Mouse (Mus musculus): ENCODE measurements around the gene Cited4. TPM values are rescaled to one million over a fixed set of nuclear protein-coding genes. Genes with fewer than 3 reads are reported as not detected.

Gene Cited4
- polyA plus RNA-seq, 1 experiment: 3.9 TPM

- no peak overlapping the region for H3K9ac ChIP-seq (ENCODE audit: low read depth, poor library complexity, severe bottlenecking)
- TF ChIP-seq CTCF (IDR thresholded peaks at IDR 0.05; ENCODE audit: low read depth, low read length) (no peak), POLR2A (IDR thresholded peaks at IDR 0.05; ENCODE audit: insufficient read depth, low read length) (no peak), EP300 (IDR thresholded peaks at IDR 0.05; ENCODE audit: insufficient read depth, low read depth, low read length) (no peak)
- H3K27ac ChIP-seq (ENCODE audit: insufficient read depth, low read length): no peak overlapping the region
- no peaks in the 10 kb centered on the region for H3K36me3 ChIP-seq (ENCODE audit: control insufficient read depth, insufficient read depth, low read length, poor library complexity, severe bottlenecking)
- no peaks in the 10 kb centered on the region for H3K4me1 ChIP-seq (ENCODE audit: control insufficient read depth, insufficient read depth, low read length)
- no peak overlapping the region for H3K4me3 ChIP-seq (ENCODE audit: low read depth, low read length)
- no peaks in the 10 kb centered on the region for H3K9me3 ChIP-seq (replicated peaks; ENCODE audit: control insufficient read depth, insufficient read depth, low read length, poor library complexity, severe bottlenecking)
- H3K27me3 ChIP-seq (ENCODE audit: control insufficient read depth, insufficient read depth, low read length, poor library complexity, severe bottlenecking): no peaks in the 10 kb centered on the region
Observed at GRCm38 (mm10) chr4:120683278-120683997, 17.1 kb downstream of the Cited4 start.

- no peak for TF ChIP-seq EP300 (IDR thresholded peaks at IDR 0.05; ENCODE audit: insufficient read depth, low read depth, low read length)
- no peak for TF ChIP-seq CTCF (IDR thresholded peaks at IDR 0.05; ENCODE audit: low read depth, low read length)
- no peak for TF ChIP-seq POLR2A (IDR thresholded peaks at IDR 0.05; ENCODE audit: insufficient read depth, low read length)
- H3K27me3 ChIP-seq (ENCODE audit: control insufficient read depth, insufficient read depth, low read length, poor library complexity, severe bottlenecking): no peaks in the 10 kb centered on the region
- no peak overlapping the region for H3K4me3 ChIP-seq (ENCODE audit: low read depth, low read length)
- no peak overlapping the region for H3K9ac ChIP-seq (ENCODE audit: low read depth, poor library complexity, severe bottlenecking)
- H3K36me3 ChIP-seq (ENCODE audit: control insufficient read depth, insufficient read depth, low read length, poor library complexity, severe bottlenecking): no peaks in the 10 kb centered on the region
- H3K4me1 ChIP-seq (ENCODE audit: control insufficient read depth, insufficient read depth, low read length): no peaks in the 10 kb centered on the region
- no peaks in the 10 kb centered on the region for H3K9me3 ChIP-seq (replicated peaks; ENCODE audit: control insufficient read depth, insufficient read depth, low read length, poor library complexity, severe bottlenecking)
- no peak overlapping the region for H3K27ac ChIP-seq (ENCODE audit: insufficient read depth, low read length)
Observed at GRCm38 (mm10) chr4:120687282-120687681, 20.9 kb downstream of the Cited4 start.

- Histone ChIP-seq H3K9ac (ENCODE audit: low read depth, poor library complexity, severe bottlenecking) (no peak overlapping the region), H3K4me3 (ENCODE audit: low read depth, low read length) (no peak overlapping the region), H3K27me3 (ENCODE audit: control insufficient read depth, insufficient read depth, low read length, poor library complexity, severe bottlenecking) (no peaks in the 10 kb centered on the region), H3K36me3 (ENCODE audit: control insufficient read depth, insufficient read depth, low read length, poor library complexity, severe bottlenecking) (no peaks in the 10 kb centered on the region), H3K9me3 (replicated peaks; ENCODE audit: control insufficient read depth, insufficient read depth, low read length, poor library complexity, severe bottlenecking) (no peaks in the 10 kb centered on the region), H3K4me1 (ENCODE audit: control insufficient read depth, insufficient read depth, low read length) (no peaks in the 10 kb centered on the region), H3K27ac (ENCODE audit: insufficient read depth, low read length) (no peak overlapping the region)
- no peak for TF ChIP-seq CTCF (IDR thresholded peaks at IDR 0.05; ENCODE audit: low read depth, low read length)
- no peak for TF ChIP-seq EP300 (IDR thresholded peaks at IDR 0.05; ENCODE audit: insufficient read depth, low read depth, low read length)
- TF ChIP-seq POLR2A (IDR thresholded peaks at IDR 0.05; ENCODE audit: insufficient read depth, low read length): no peak
Observed at GRCm38 (mm10) chr4:120689317-120689716, 22.9 kb downstream of the Cited4 start.

- Histone ChIP-seq H3K9ac (ENCODE audit: low read depth, poor library complexity, severe bottlenecking) (no peak overlapping the region), H3K4me1 (ENCODE audit: control insufficient read depth, insufficient read depth, low read length) (no peaks in the 10 kb centered on the region), H3K27me3 (ENCODE audit: control insufficient read depth, insufficient read depth, low read length, poor library complexity, severe bottlenecking) (no peaks in the 10 kb centered on the region), H3K27ac (ENCODE audit: insufficient read depth, low read length) (no peak overlapping the region), H3K9me3 (replicated peaks; ENCODE audit: control insufficient read depth, insufficient read depth, low read length, poor library complexity, severe bottlenecking) (no peaks in the 10 kb centered on the region), H3K36me3 (ENCODE audit: control insufficient read depth, insufficient read depth, low read length, poor library complexity, severe bottlenecking) (no peaks in the 10 kb centered on the region), H3K4me3 (ENCODE audit: low read depth, low read length) (no peak overlapping the region)
- TF ChIP-seq EP300 (IDR thresholded peaks at IDR 0.05; ENCODE audit: insufficient read depth, low read depth, low read length) (no peak), CTCF (IDR thresholded peaks at IDR 0.05; ENCODE audit: low read depth, low read length) (peak; percentile 92)
Observed at GRCm38 (mm10) chr4:120692717-120693116, 26.3 kb downstream of the Cited4 start.

GRCm38 (mm10) chr4:120697353-120697752, 31.0 kb downstream of the Cited4 start:
- no peaks in the 10 kb centered on the region for H3K4me1 ChIP-seq (ENCODE audit: control insufficient read depth, insufficient read depth, low read length)
- H3K36me3 ChIP-seq (ENCODE audit: control insufficient read depth, insufficient read depth, low read length, poor library complexity, severe bottlenecking): no peaks in the 10 kb centered on the region
- no peaks in the 10 kb centered on the region for H3K27me3 ChIP-seq (ENCODE audit: control insufficient read depth, insufficient read depth, low read length, poor library complexity, severe bottlenecking)
- TF ChIP-seq POLR2A (IDR thresholded peaks at IDR 0.05; ENCODE audit: insufficient read depth, low read length) (no peak), CTCF (IDR thresholded peaks at IDR 0.05; ENCODE audit: low read depth, low read length) (no peak), EP300 (IDR thresholded peaks at IDR 0.05; ENCODE audit: insufficient read depth, low read depth, low read length) (no peak)
- no peak overlapping the region for H3K27ac ChIP-seq (ENCODE audit: insufficient read depth, low read length)
- no peaks in the 10 kb centered on the region for H3K9me3 ChIP-seq (replicated peaks; ENCODE audit: control insufficient read depth, insufficient read depth, low read length, poor library complexity, severe bottlenecking)
- no peak overlapping the region for H3K9ac ChIP-seq (ENCODE audit: low read depth, poor library complexity, severe bottlenecking)
- H3K4me3 ChIP-seq (ENCODE audit: low read depth, low read length): peak overlapping the region; percentile 73

- TF ChIP-seq POLR2A (IDR thresholded peaks at IDR 0.05; ENCODE audit: insufficient read depth, low read length) (no peak), CTCF (IDR thresholded peaks at IDR 0.05; ENCODE audit: low read depth, low read length) (no peak), EP300 (IDR thresholded peaks at IDR 0.05; ENCODE audit: insufficient read depth, low read depth, low read length) (no peak)
- peak overlapping the region; percentile 73 for H3K4me3 ChIP-seq (ENCODE audit: low read depth, low read length)
- H3K27ac ChIP-seq (ENCODE audit: insufficient read depth, low read length): no peak overlapping the region
- no peaks in the 10 kb centered on the region for H3K36me3 ChIP-seq (ENCODE audit: control insufficient read depth, insufficient read depth, low read length, poor library complexity, severe bottlenecking)
- H3K9ac ChIP-seq (ENCODE audit: low read depth, poor library complexity, severe bottlenecking): no peak overlapping the region
- no peaks in the 10 kb centered on the region for H3K27me3 ChIP-seq (ENCODE audit: control insufficient read depth, insufficient read depth, low read length, poor library complexity, severe bottlenecking)
- no peaks in the 10 kb centered on the region for H3K9me3 ChIP-seq (replicated peaks; ENCODE audit: control insufficient read depth, insufficient read depth, low read length, poor library complexity, severe bottlenecking)
- no peaks in the 10 kb centered on the region for H3K4me1 ChIP-seq (ENCODE audit: control insufficient read depth, insufficient read depth, low read length)
Observed at GRCm38 (mm10) chr4:120697799-120698484, 31.6 kb downstream of the Cited4 start.

All from ES-Bruce4 (cell line).